Mouse (Mus musculus) embryo, embryonic 10 days (tissue): Measurements from ENCODE around the gene Pfkfb3.
"Not testable (repeated sequence)": the region's sequence is repeated elsewhere in the genome, so short reads cannot be mapped to it uniquely, and the experiment has no call there.

Source experiments
- DNase-seq: peaks from one replicate; pipeline ENCODE4 v3.0.0-alpha.2; 2015; ENCODE audit warnings: low spot score

Pfkfb3 gene

GRCm38 (mm10) chr2:11548508-11548907 lies 5.4 kb downstream of the Pfkfb3 start:
- no peak for DNase-seq

GRCm38 (mm10) chr2:11547609-11548008 lies 6.3 kb downstream of the Pfkfb3 start:
- no peak for DNase-seq

GRCm38 (mm10) chr2:11546091-11546490 lies 7.8 kb downstream of the Pfkfb3 start:
- no peak for DNase-seq

GRCm38 (mm10) chr2:11545380-11545779 lies 8.5 kb downstream of the Pfkfb3 start:
- no peak for DNase-seq

- no peak for DNase-seq
These were observed 9.5 kb downstream of the Pfkfb3 start for GRCm38 (mm10) chr2:11544342-11544741.

GRCm38 (mm10) chr2:11543158-11543557 lies 10.7 kb downstream of the Pfkfb3 start:
- DNase-seq = no peak

- DNase-seq = peak; percentile 53
These were observed 11.2 kb downstream of the Pfkfb3 start for GRCm38 (mm10) chr2:11542640-11543039.

GRCm38 (mm10) chr2:11542121-11542520 lies 11.8 kb downstream of the Pfkfb3 start:
- no peak for DNase-seq

GRCm38 (mm10) chr2:11541528-11541927 lies 12.3 kb downstream of the Pfkfb3 start:
- not testable (repeated sequence) for DNase-seq

- no peak for DNase-seq
These were observed 17.9 kb downstream of the Pfkfb3 start for GRCm38 (mm10) chr2:11535966-11536365.

GRCm38 (mm10) chr2:11535412-11535928 lies 18.4 kb downstream of the Pfkfb3 start:
- peak; percentile 98 for DNase-seq

- DNase-seq = no peak
These were observed 19.1 kb downstream of the Pfkfb3 start for GRCm38 (mm10) chr2:11534826-11535225.

- no peak for DNase-seq
These were observed 23.8 kb downstream of the Pfkfb3 start for GRCm38 (mm10) chr2:11530101-11530500.

GRCm38 (mm10) chr2:11526063-11526462 lies 27.8 kb downstream of the Pfkfb3 start:
- DNase-seq = no peak

GRCm38 (mm10) chr2:11524736-11525135 lies 29.1 kb downstream of the Pfkfb3 start:
- no peak for DNase-seq

- no peak for DNase-seq
These were observed 32.1 kb downstream of the Pfkfb3 start for GRCm38 (mm10) chr2:11521758-11522157.

- no peak for DNase-seq
These were observed 33.1 kb downstream of the Pfkfb3 start for GRCm38 (mm10) chr2:11520786-11521185.

- DNase-seq = no peak
These were observed 38.0 kb downstream of the Pfkfb3 start for GRCm38 (mm10) chr2:11515828-11516227.

GRCm38 (mm10) chr2:11513057-11513967 lies 40.6 kb downstream of the Pfkfb3 start:
- DNase-seq = no peak

GRCm38 (mm10) chr2:11512127-11512526 lies 41.8 kb downstream of the Pfkfb3 start:
- DNase-seq = no peak

- no peak for DNase-seq
These were observed 50.1 kb downstream of the Pfkfb3 start for GRCm38 (mm10) chr2:11503736-11504135.

GRCm38 (mm10) chr2:11502901-11503431 lies 50.9 kb downstream of the Pfkfb3 start:
- peak; percentile 85 for DNase-seq

GRCm38 (mm10) chr2:11502255-11502765 lies 51.6 kb downstream of the Pfkfb3 start:
- DNase-seq = peak; percentile 44
